Mouse (Mus musculus): ENCODE measurements around the gene March9.

DNA sequence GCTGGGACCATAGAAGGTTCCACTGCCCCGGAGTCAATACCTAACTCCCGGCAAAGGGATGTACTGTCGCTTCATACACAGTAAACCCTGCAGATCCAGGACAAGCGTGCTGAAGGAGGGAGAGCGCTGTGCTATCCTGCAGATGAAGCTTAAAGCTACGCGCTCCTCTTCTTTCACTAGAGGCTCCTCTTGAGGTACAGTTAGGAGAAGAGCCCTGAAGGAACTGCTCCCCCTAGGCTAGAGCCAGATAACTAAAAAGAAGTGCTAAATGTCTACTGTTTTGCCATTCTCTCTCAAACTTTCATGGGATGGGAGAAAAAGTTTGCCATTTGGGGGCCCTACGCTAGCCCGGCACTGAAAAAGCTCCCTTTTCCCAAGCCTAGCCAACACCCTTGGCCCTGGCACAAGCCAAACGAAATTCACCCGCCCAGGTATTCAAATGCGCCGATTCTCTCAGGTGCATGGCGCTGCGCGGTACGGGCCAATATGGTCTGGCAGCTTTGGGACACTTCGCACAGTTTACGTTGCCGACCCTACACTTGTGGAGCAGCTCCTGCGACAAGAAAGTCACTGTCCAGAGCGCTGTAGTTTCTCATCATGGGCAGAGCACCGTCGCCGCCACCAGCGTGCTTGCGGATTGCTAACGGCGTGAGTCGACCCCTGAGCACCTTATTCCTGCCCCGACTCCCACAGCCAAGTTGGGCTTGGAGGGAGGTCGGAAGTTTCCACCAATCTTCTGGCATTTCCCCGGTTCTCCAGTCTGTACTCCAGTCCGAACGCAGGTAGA is 11.2 kb downstream of the March9 start:
- TF ChIP-seq CTCF (IDR thresholded peaks at IDR 0.05; ENCODE audit: low read depth) (no peak), EP300 (IDR thresholded peaks at IDR 0.05; ENCODE audit: low read depth) (no peak)

Measured in liver, postnatal 0 days (tissue).